7 mouse cellular contexts compared by ENCODE assay signal in genomic region chr11:116023074-116023770, GRCm38 (mm10). TPM values are rescaled to one million over a fixed set of nuclear protein-coding genes. Genes with fewer than 3 reads are reported as not detected.
DNase-seq lines count a peak whose midpoint lies in the region; ATAC-seq and TF ChIP-seq lines count a peak whose summit lies in the region.
"Not testable (repeated sequence)": the region's sequence is repeated elsewhere in the genome, so short reads cannot be mapped to it uniquely, and the experiment has no call there.

No protein-coding gene starts in this region.

- H3K9me3 ChIP-seq in heart, embryonic 11.5 days (replicated peaks; ENCODE audit: control insufficient read depth, low read length); intestine, embryonic 14.5 days (ENCODE audit: control insufficient read depth, low read length); limb, embryonic 13.5 days; lung, postnatal 0 days (ENCODE audit: low read length); neural tube, embryonic 13.5 days: not testable (repeated sequence)

- not testable (repeated sequence) for H3K36me3 ChIP-seq in heart, embryonic 11.5 days (ENCODE audit: control insufficient read depth, insufficient read depth, low read length)
- H3K36me3 ChIP-seq in intestine, embryonic 14.5 days (ENCODE audit: control insufficient read depth, insufficient read depth, low read length) = peaks cover 20% of the 10 kb centered on the region
- H3K36me3 ChIP-seq in limb, embryonic 13.5 days = peaks cover 21% of the 10 kb centered on the region
- H3K36me3 ChIP-seq in lung, postnatal 0 days (ENCODE audit: insufficient read depth, low read length) = peaks cover 10% of the 10 kb centered on the region
- H3K36me3 ChIP-seq in neural tube, embryonic 13.5 days = peaks cover 22% of the 10 kb centered on the region

- H3K4me2 ChIP-seq in heart, embryonic 11.5 days = peak overlapping the region; percentile 65
- H3K4me2 ChIP-seq in intestine, embryonic 14.5 days (ENCODE audit: low read length) = peak overlapping the region; percentile 71
- peak overlapping the region; percentile 65 for H3K4me2 ChIP-seq in limb, embryonic 13.5 days (replicated peaks)
- H3K4me2 ChIP-seq in lung, postnatal 0 days (replicated peaks; ENCODE audit: low read depth, low read length) = peak overlapping the region; percentile 44
- peak overlapping the region; percentile 94 for H3K4me2 ChIP-seq in neural tube, embryonic 13.5 days

- 6% methylated on average over 18 of the region's 18 CpGs for WGBS in heart, embryonic 11.5 days (ENCODE audit: insufficient replicate concordance)
- 4% methylated on average over 18 of the region's 18 CpGs for WGBS in intestine, embryonic 14.5 days
- 7% methylated on average over 18 of the region's 18 CpGs for WGBS in limb, embryonic 13.5 days
- WGBS in lung, postnatal 0 days = 1% methylated on average over 18 of the region's 18 CpGs
- WGBS in neural tube, embryonic 13.5 days = 6% methylated on average over 18 of the region's 18 CpGs

- not testable (repeated sequence) for TF ChIP-seq CTCF in embryonic fibroblast, embryonic 13.5 days (IDR thresholded peaks at IDR 0.05; ENCODE audit: borderline replicate concordance, insufficient read depth, low read length); lung, postnatal 0 days (IDR thresholded peaks at IDR 0.05)

- not testable (repeated sequence) for TF ChIP-seq EP300 in lung, postnatal 0 days (IDR thresholded peaks at IDR 0.05)

- not testable (repeated sequence) for ATAC-seq in heart, embryonic 11.5 days (replicated peaks; ENCODE audit: insufficient number of reproducible peaks, low FRiP score, low TSS enrichment); intestine, embryonic 14.5 days (replicated peaks; ENCODE audit: low FRiP score, low TSS enrichment, low read depth); limb, embryonic 13.5 days (ENCODE audit: low FRiP score, low read depth); lung, postnatal 0 days; neural tube, embryonic 13.5 days (ENCODE audit: low read depth)

- H3K4me1 ChIP-seq in embryonic fibroblast, embryonic 13.5 days (ENCODE audit: control insufficient read depth, insufficient read depth, low read length); heart, embryonic 11.5 days (ENCODE audit: control insufficient read depth, insufficient read depth, low read length); intestine, embryonic 14.5 days (replicated peaks; ENCODE audit: control insufficient read depth, insufficient read depth, low read length); limb, embryonic 13.5 days; lung, postnatal 0 days (ENCODE audit: insufficient read depth, low read depth, low read length): not testable (repeated sequence)
- peaks cover 18% of the 10 kb centered on the region for H3K4me1 ChIP-seq in neural tube, embryonic 13.5 days (replicated peaks)

- peak; percentile 51 for DNase-seq in adipocyte (ENCODE audit: low spot score)
- peak; percentile 72 for DNase-seq in intestine, embryonic 14.5 days (ENCODE audit: low spot score)
- DNase-seq in lung, postnatal 0 days (ENCODE audit: low spot score) = not testable (repeated sequence)

- H3K27ac ChIP-seq in embryonic fibroblast, embryonic 13.5 days (ENCODE audit: insufficient read depth, low read length) = peak overlapping the region; percentile 98
- peak overlapping the region; percentile 100 for H3K27ac ChIP-seq in heart, embryonic 11.5 days (ENCODE audit: low read depth, low read length)
- H3K27ac ChIP-seq in intestine, embryonic 14.5 days (ENCODE audit: low read depth) = peak overlapping the region; percentile 99
- H3K27ac ChIP-seq in limb, embryonic 13.5 days = peak overlapping the region; percentile 99; the same call in 1 of the 2 replicates
- H3K27ac ChIP-seq in lung, postnatal 0 days (ENCODE audit: low read length) = peak overlapping the region; percentile 99
- peak overlapping the region; percentile 100 for H3K27ac ChIP-seq in neural tube, embryonic 13.5 days (replicated peaks)

- not testable (repeated sequence) for H3K27me3 ChIP-seq in heart, embryonic 11.5 days (ENCODE audit: control insufficient read depth, insufficient read depth, low read length); intestine, embryonic 14.5 days (replicated peaks; ENCODE audit: control insufficient read depth, insufficient read depth, low read length); limb, embryonic 13.5 days; lung, postnatal 0 days (replicated peaks; ENCODE audit: insufficient read depth, low read length); neural tube, embryonic 13.5 days

- peak overlapping the region; percentile 100 for H3K9ac ChIP-seq in heart, embryonic 11.5 days (ENCODE audit: low read depth, low read length)
- H3K9ac ChIP-seq in intestine, embryonic 14.5 days (ENCODE audit: low read length) = peak overlapping the region; percentile 100
- peak overlapping the region; percentile 100 for H3K9ac ChIP-seq in limb, embryonic 13.5 days
- H3K9ac ChIP-seq in lung, postnatal 0 days (replicated peaks; ENCODE audit: low read depth) = peak overlapping the region; percentile 99
- peak overlapping the region; percentile 100 for H3K9ac ChIP-seq in neural tube, embryonic 13.5 days

- not testable (repeated sequence) for TF ChIP-seq POLR2A in embryonic fibroblast, embryonic 13.5 days (IDR thresholded peaks at IDR 0.05; ENCODE audit: low read depth, low read length)

- peak overlapping the region; percentile 74 for H3K4me3 ChIP-seq in embryonic fibroblast, embryonic 13.5 days (ENCODE audit: insufficient read depth, low read length)
- peak overlapping the region; percentile 97 for H3K4me3 ChIP-seq in heart, embryonic 11.5 days (ENCODE audit: low read depth, low read length)
- peak overlapping the region; percentile 93 for H3K4me3 ChIP-seq in intestine, embryonic 14.5 days (ENCODE audit: low read depth, low read length)
- H3K4me3 ChIP-seq in limb, embryonic 13.5 days = peak overlapping the region; percentile 94
- H3K4me3 ChIP-seq in lung, postnatal 0 days (ENCODE audit: low read depth, low read length) = peak overlapping the region; percentile 91
- H3K4me3 ChIP-seq in neural tube, embryonic 13.5 days = peak overlapping the region; percentile 96

RNA-seq across cellular contexts. Expression of gene H3f3b, which starts 4.5 kb away (rescaled TPM):
- 339 and 513 TPM in 2 replicates for polyA plus RNA-seq in embryonic fibroblast, embryonic 13.5 days (2011; ENCODE audit: insufficient read length, low read depth, missing spikeins)
- 734 and 757 TPM in 2 replicates for polyA plus RNA-seq in heart, embryonic 11.5 days (2014; fragmentation: Nextera tagmentation; extraction: Ambion mirVana)
- polyA plus RNA-seq in intestine, embryonic 14.5 days (2014; fragmentation: Nextera tagmentation; extraction: Ambion mirVana) = 1,654 and 1,734 TPM in 2 replicates
- 2,219 and 2,483 TPM in 2 replicates for polyA plus RNA-seq in limb, embryonic 13.5 days (2015; fragmentation: Nextera tagmentation; extraction: Ambion mirVana)
- polyA plus RNA-seq in lung, postnatal 0 days (2015; fragmentation: Nextera tagmentation; extraction: Ambion mirVana) = 1,667 and 1,708 TPM in 2 replicates
- 2,165 and 2,421 TPM in 2 replicates for polyA plus RNA-seq in neural tube, embryonic 13.5 days (2015; fragmentation: Nextera tagmentation; extraction: Ambion mirVana)

RNA-seq across cellular contexts. Expression of gene Unk, which starts 6.9 kb away (rescaled TPM):
- 16.9 and 18.8 TPM in 2 replicates for polyA plus RNA-seq in embryonic fibroblast, embryonic 13.5 days (2011; ENCODE audit: insufficient read length, low read depth, missing spikeins)
- 18.7 and 20.0 TPM in 2 replicates for polyA plus RNA-seq in heart, embryonic 11.5 days (2014; fragmentation: Nextera tagmentation; extraction: Ambion mirVana)
- 29.8 and 34.5 TPM in 2 replicates for polyA plus RNA-seq in intestine, embryonic 14.5 days (2014; fragmentation: Nextera tagmentation; extraction: Ambion mirVana)
- 39.4 and 44.8 TPM in 2 replicates for polyA plus RNA-seq in limb, embryonic 13.5 days (2015; fragmentation: Nextera tagmentation; extraction: Ambion mirVana)
- 14.5 and 15.0 TPM in 2 replicates for polyA plus RNA-seq in lung, postnatal 0 days (2015; fragmentation: Nextera tagmentation; extraction: Ambion mirVana)
- 32.4 and 33.1 TPM in 2 replicates for polyA plus RNA-seq in neural tube, embryonic 13.5 days (2015; fragmentation: Nextera tagmentation; extraction: Ambion mirVana)

RNA-seq across cellular contexts. Expression of gene Galk1, which starts 10.7 kb away (rescaled TPM):
- 50.8 and 58.6 TPM in 2 replicates for polyA plus RNA-seq in embryonic fibroblast, embryonic 13.5 days (2011; ENCODE audit: insufficient read length, low read depth, missing spikeins)
- 137 and 151 TPM in 2 replicates for polyA plus RNA-seq in heart, embryonic 11.5 days (2014; fragmentation: Nextera tagmentation; extraction: Ambion mirVana)
- polyA plus RNA-seq in intestine, embryonic 14.5 days (2014; fragmentation: Nextera tagmentation; extraction: Ambion mirVana) = 235 and 236 TPM in 2 replicates
- 207 and 211 TPM in 2 replicates for polyA plus RNA-seq in limb, embryonic 13.5 days (2015; fragmentation: Nextera tagmentation; extraction: Ambion mirVana)
- polyA plus RNA-seq in lung, postnatal 0 days (2015; fragmentation: Nextera tagmentation; extraction: Ambion mirVana) = 91.0 and 95.6 TPM in 2 replicates
- polyA plus RNA-seq in neural tube, embryonic 13.5 days (2015; fragmentation: Nextera tagmentation; extraction: Ambion mirVana) = 73.9 and 74.4 TPM in 2 replicates

RNA-seq across cellular contexts. Expression of gene Itgb4, which starts 48.7 kb away (rescaled TPM):
- polyA plus RNA-seq in embryonic fibroblast, embryonic 13.5 days (2011; ENCODE audit: insufficient read length, low read depth, missing spikeins) = 1.3 and 2.1 TPM in 2 replicates
- 0.51 and 0.80 TPM in 2 replicates for polyA plus RNA-seq in heart, embryonic 11.5 days (2014; fragmentation: Nextera tagmentation; extraction: Ambion mirVana)
- 4.8 and 5.5 TPM in 2 replicates for polyA plus RNA-seq in intestine, embryonic 14.5 days (2014; fragmentation: Nextera tagmentation; extraction: Ambion mirVana)
- 5.2 and 6.3 TPM in 2 replicates for polyA plus RNA-seq in limb, embryonic 13.5 days (2015; fragmentation: Nextera tagmentation; extraction: Ambion mirVana)
- 3.8 and 4.2 TPM in 2 replicates for polyA plus RNA-seq in lung, postnatal 0 days (2015; fragmentation: Nextera tagmentation; extraction: Ambion mirVana)
- 1.9 and 2.7 TPM in 2 replicates for polyA plus RNA-seq in neural tube, embryonic 13.5 days (2015; fragmentation: Nextera tagmentation; extraction: Ambion mirVana)

RNA-seq across cellular contexts. Expression of gene Unc13d, which starts 54.5 kb away (rescaled TPM):
- polyA plus RNA-seq in embryonic fibroblast, embryonic 13.5 days (2011; ENCODE audit: insufficient read length, low read depth, missing spikeins) = not detected in 2 replicates
- 2.3 and 2.6 TPM in 2 replicates for polyA plus RNA-seq in heart, embryonic 11.5 days (2014; fragmentation: Nextera tagmentation; extraction: Ambion mirVana)
- polyA plus RNA-seq in intestine, embryonic 14.5 days (2014; fragmentation: Nextera tagmentation; extraction: Ambion mirVana) = 2.6 and 3.5 TPM in 2 replicates
- polyA plus RNA-seq in limb, embryonic 13.5 days (2015; fragmentation: Nextera tagmentation; extraction: Ambion mirVana) = 2.1 and 2.4 TPM in 2 replicates
- polyA plus RNA-seq in lung, postnatal 0 days (2015; fragmentation: Nextera tagmentation; extraction: Ambion mirVana) = 14.9 and 25.3 TPM in 2 replicates
- 0.70 and 1.3 TPM in 2 replicates for polyA plus RNA-seq in neural tube, embryonic 13.5 days (2015; fragmentation: Nextera tagmentation; extraction: Ambion mirVana)

Comparison
In these comparisons a context has a peak if more than half of its experiments do, and no peak if none do; other contexts are left out.
1. H3K4me2 ChIP-seq: peak in every context shown above with its lines; median percentile 94 in neural tube, embryonic 13.5 days; 71 in intestine, embryonic 14.5 days; 65 in heart, embryonic 11.5 days; 65 in limb, embryonic 13.5 days; 44 in lung, postnatal 0 days.